Mouse (Mus musculus): ENCODE measurements around the gene Nfix. TPM values are rescaled to one million over a fixed set of nuclear protein-coding genes. Genes with fewer than 3 reads are reported as not detected.

Gene Nfix
- polyA plus RNA-seq, 2 experiments from 2014 or later, result 2.0 to 2.2 TPM

GRCm38 (mm10) chr8:84764870-84765495 lies 35.2 kb downstream of the Nfix start:
- no peak for ATAC-seq

- no peak for ATAC-seq
Observed at GRCm38 (mm10) chr8:84764100-84764499, 36.0 kb downstream of the Nfix start.

- no peak for ATAC-seq
Observed at GRCm38 (mm10) chr8:84760901-84761300, 39.2 kb downstream of the Nfix start.

GRCm38 (mm10) chr8:84760405-84760805 lies 39.7 kb downstream of the Nfix start:
- no peak for ATAC-seq

GRCm38 (mm10) chr8:84759718-84760117 lies 40.4 kb downstream of the Nfix start:
- no peak for ATAC-seq

GRCm38 (mm10) chr8:84759126-84759525 lies 41.0 kb downstream of the Nfix start:
- no peak for ATAC-seq

GRCm38 (mm10) chr8:84758308-84758707 lies 41.8 kb downstream of the Nfix start:
- ATAC-seq, result no peak

GRCm38 (mm10) chr8:84757501-84757900 lies 42.6 kb downstream of the Nfix start:
- ATAC-seq, result no peak

GRCm38 (mm10) chr8:84752734-84753582 lies 47.2 kb downstream of the Nfix start:
- no peak for ATAC-seq

- no peak for ATAC-seq
Observed at GRCm38 (mm10) chr8:84749519-84749918, 50.6 kb downstream of the Nfix start.

GRCm38 (mm10) chr8:84745032-84745925 lies 54.9 kb downstream of the Nfix start:
- peak; percentile 52 for ATAC-seq

- no peak for ATAC-seq
Observed at GRCm38 (mm10) chr8:84743517-84744420, 56.4 kb downstream of the Nfix start.

- ATAC-seq, result no peak
Observed at GRCm38 (mm10) chr8:84743054-84743415, 57.1 kb downstream of the Nfix start.

- no peak for ATAC-seq
Observed at GRCm38 (mm10) chr8:84742171-84743053, 57.7 kb downstream of the Nfix start.

GRCm38 (mm10) chr8:84740895-84741843 lies 59.0 kb downstream of the Nfix start:
- no peak for ATAC-seq

GRCm38 (mm10) chr8:84739401-84739742 lies 60.8 kb downstream of the Nfix start:
- no peak for ATAC-seq

GRCm38 (mm10) chr8:84738715-84739400 lies 61.3 kb downstream of the Nfix start:
- no peak for ATAC-seq

- ATAC-seq, result no peak
Observed at GRCm38 (mm10) chr8:84738266-84738665, 61.9 kb downstream of the Nfix start.

GRCm38 (mm10) chr8:84737608-84738007 lies 62.5 kb downstream of the Nfix start:
- ATAC-seq, result peak; percentile 96
